Mouse (Mus musculus): ENCODE results near the gene Atp10b.

DNA sequence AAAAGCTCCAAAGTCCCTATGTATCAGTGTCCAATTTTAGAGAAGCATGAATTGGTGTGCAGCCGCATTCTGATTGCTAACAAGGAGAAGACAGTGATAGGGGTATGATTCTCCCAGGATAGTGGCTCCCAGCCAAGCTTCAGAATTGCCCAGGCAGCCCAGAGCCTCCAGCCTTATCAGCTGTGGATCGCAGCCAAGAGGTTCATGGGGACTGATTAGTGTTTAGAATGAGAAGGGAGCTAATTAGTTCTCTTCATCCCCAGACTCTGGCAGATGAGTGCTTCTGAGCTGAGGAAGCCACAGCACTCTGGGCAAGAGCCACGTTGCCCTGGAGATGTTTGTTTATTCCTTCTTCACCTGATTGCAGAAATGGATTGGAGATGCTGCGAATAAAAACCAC is 67.3 kb downstream of the Atp10b start:
- TF ChIP-seq POLR2A (IDR thresholded peaks at IDR 0.05; ENCODE audit: low read depth, low read length) (no peak), CTCF (IDR thresholded peaks at IDR 0.05; ENCODE audit: borderline replicate concordance, insufficient read depth, low read length) (no peak)
